Mouse (Mus musculus): Measurements from ENCODE around the gene Nap1l1.

DNA sequence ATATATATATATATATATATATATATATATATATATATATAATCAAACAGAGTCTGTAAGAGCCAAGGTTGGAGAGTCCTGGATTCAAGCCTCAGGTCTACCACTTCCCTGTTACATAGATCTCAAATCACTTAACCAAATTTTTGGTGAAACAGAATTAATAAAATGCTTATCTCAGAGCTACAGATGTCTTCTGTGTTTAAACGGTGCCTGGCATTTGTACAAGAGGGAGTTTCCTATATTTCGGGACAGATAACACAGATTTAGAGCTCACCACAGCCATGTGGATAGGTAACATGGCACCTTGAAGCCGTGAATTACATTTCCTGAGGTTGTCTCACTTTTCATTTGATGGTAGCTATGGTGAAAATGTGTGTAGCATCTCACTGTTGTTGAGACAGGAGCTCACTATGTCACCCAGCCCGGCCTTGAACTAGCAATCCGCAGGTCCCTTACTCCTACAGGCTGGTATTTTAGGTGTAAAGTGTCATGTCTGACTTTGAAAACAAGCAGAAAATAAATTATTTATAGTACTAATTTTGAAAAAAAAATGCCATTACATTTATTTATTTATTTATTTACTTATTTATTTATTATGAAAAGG lies 41.4 kb downstream of the Nap1l1 start:
- TF ChIP-seq POLR2A (IDR thresholded peaks at IDR 0.05; ENCODE audit: extremely low read depth, insufficient read depth, low read length) (no peak), CTCF (IDR thresholded peaks at IDR 0.05; ENCODE audit: low read depth, low read length) (no peak)

Measured in liver, adult 2 months (tissue).